Mouse (Mus musculus) right cerebral cortex, postnatal 14 days (tissue): Measurements from ENCODE around the gene Hoxc8.

Experiments used
- DNase-seq: peaks from one replicate; pipeline ENCODE4 v3.0.0; 2022

Hoxc8 gene

DNA sequence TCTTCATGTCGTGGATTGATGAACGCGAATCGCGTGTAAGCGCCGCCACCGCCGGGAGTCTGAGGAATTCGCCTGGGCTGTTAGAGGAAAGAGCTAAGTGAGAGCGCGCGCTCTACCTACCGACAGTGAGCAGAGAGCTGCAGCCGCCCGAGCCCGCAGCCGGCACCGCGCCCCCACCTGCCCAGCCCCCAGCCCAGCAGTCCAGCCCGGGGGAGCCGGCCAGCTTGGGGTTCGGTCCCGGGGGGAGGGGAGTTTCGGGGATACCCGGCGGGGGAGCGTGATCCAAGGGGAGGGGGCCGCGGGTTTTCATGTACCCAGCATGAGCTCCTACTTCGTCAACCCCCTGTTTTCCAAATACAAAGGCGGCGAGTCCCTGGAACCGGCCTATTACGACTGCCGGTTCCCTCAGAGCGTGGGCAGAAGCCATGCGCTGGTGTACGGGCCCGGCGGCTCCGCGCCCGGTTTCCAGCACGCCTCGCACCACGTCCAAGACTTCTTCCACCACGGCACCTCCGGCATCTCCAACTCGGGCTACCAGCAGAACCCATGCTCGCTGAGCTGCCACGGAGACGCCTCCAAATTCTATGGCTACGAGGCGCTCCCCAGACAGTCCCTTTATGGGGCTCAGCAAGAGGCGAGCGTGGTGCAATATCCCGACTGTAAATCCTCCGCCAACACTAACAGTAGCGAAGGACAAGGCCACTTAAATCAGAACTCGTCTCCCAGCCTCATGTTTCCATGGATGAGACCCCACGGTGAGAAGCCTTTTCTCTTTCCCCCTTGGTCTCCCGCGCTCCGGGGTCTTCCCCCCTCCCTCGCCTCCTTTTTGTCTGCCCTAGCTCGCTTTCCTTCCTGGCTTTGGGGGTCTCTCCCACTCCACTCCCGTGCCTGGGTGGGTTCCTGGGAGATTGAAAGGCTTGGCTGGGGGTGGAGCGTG lies at the start of gene Hoxc8:
Gene Hoxc8, plus strand, starts transcription at position 147 of the 937 bp plus-strand sequence.
- DNase-seq, result no peak

GRCm38 (mm10) chr15:102942739-102943467 lies 47.5 kb upstream of the Hoxc8 start:
- DNase-seq, result no peak

GRCm38 (mm10) chr15:102943468-102943813 lies 47.0 kb upstream of the Hoxc8 start:
- no peak for DNase-seq

- DNase-seq, result no peak
Measured at GRCm38 (mm10) chr15:102945185-102946077, 45.0 kb upstream of the Hoxc8 start.

- DNase-seq, result no peak
Measured at GRCm38 (mm10) chr15:102947276-102947675, 43.1 kb upstream of the Hoxc8 start.

GRCm38 (mm10) chr15:102948842-102949241 lies 41.6 kb upstream of the Hoxc8 start:
- no peak for DNase-seq

GRCm38 (mm10) chr15:102949696-102950095 lies 40.7 kb upstream of the Hoxc8 start:
- no peak for DNase-seq

- DNase-seq, result no peak
Measured at GRCm38 (mm10) chr15:102950877-102951276, 39.5 kb upstream of the Hoxc8 start.

DNA sequence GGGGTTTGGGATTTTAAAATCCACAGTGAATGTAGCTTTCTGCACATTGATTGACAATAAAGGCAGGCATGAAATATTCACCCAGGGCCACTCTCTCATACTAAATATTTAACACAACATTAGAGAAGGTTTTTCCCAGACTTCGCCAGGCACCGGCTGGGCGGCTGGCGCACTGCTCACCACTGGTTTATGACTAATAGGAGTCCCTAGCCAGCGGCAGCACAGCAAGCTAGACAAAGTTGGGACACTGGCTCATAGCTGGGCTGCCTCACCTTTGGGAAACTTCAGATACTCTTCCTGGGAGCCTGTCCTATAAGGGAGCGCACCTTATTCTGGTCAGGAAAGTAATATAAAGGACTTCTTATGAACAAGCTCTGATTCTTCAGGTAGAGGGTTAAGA lies 36.8 kb upstream of the Hoxc8 start:
- no peak for DNase-seq

- DNase-seq, result no peak
Measured at GRCm38 (mm10) chr15:102954192-102955006, 36.0 kb upstream of the Hoxc8 start, which contains the start of gene Hoxc11. Gene Hoxc11, plus strand, starts transcription at chr15:102954427.

GRCm38 (mm10) chr15:102955007-102955382 lies 35.4 kb upstream of the Hoxc8 start:
- DNase-seq, result no peak

DNA sequence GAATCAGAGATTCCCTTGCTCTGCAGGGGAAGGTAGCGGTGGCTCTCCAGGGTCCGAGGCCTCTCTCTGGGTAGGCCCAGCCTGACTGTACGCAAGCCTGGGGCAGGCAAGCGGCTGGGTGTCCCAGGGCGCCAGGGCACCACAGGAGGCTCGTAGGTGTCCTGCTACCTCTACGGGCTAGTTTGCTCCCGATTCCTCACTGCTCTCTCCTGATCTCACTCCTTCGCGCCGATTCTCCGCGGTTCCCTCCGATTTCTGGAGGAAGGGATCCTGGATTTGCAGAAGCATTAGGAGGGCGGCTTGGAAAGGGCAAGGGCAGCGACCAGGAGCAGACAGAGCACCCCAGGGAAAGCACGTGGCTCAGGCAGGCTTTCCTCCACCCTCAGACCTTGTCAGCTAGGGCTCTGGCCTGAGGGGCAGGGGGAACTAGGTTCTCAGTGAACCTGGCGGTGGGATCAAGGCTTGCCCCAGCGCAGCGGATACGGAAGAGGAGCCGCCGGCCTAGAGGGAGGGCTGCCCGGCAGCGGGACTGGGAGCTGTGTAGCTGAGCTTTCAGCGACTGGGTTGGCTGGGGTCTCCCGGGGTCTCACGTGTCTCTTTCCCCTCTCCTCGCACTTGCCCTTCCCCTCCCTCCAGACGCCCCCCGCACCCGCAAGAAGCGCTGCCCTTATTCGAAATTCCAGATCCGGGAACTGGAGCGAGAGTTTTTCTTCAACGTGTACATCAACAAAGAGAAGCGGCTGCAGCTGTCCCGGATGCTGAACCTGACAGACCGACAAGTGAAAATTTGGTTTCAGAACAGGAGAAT lies 34.4 kb upstream of the Hoxc8 start:
- no peak for DNase-seq

GRCm38 (mm10) chr15:102956906-102957305 lies 33.5 kb upstream of the Hoxc8 start:
- DNase-seq, result no peak

DNA sequence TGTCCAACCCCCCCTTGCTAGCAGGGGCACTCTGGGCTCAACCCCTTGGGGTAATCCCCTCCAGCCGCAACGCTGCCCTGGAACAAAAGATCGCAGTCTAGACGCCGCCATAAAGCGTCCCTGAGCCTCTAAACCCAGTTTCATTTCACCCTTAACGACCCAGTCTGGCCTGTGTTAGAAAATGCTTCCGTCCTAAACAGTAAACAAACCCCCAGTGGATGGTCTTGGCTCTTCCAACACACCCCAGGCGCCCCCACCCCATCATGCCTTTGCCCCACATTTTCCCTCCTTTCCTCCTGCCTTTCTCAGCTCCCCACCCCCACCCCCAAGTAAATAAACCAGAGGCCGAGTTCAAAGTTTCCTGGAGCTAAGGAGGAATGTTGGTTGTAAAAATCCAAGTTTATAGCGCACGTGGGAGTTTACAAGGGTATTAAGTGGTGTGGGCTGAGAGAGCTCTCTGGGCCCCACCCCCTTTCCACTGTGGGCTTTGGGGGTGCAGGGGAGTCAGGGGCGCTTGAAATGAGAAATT lies 30.7 kb upstream of the Hoxc8 start:
- no peak for DNase-seq

- DNase-seq, result no peak
Measured at GRCm38 (mm10) chr15:102961728-102962127, 28.7 kb upstream of the Hoxc8 start.

GRCm38 (mm10) chr15:102962492-102962891 lies 27.9 kb upstream of the Hoxc8 start:
- no peak for DNase-seq

- no peak for DNase-seq
Measured at GRCm38 (mm10) chr15:102963259-102963658, 27.1 kb upstream of the Hoxc8 start.

GRCm38 (mm10) chr15:102963671-102964640 lies 26.5 kb upstream of the Hoxc8 start:
- DNase-seq, result no peak

- no peak for DNase-seq
Measured at GRCm38 (mm10) chr15:102965003-102965891, 25.2 kb upstream of the Hoxc8 start.
